Mouse (Mus musculus) T-cell, adult 2 months (primary cell): ENCODE results near the gene Plekha6.

Experiments
- DNase-seq: peaks from one replicate; pipeline ENCODE4 v3.0.0; 2022; ENCODE audit warnings: low spot score

Plekha6 gene

DNA sequence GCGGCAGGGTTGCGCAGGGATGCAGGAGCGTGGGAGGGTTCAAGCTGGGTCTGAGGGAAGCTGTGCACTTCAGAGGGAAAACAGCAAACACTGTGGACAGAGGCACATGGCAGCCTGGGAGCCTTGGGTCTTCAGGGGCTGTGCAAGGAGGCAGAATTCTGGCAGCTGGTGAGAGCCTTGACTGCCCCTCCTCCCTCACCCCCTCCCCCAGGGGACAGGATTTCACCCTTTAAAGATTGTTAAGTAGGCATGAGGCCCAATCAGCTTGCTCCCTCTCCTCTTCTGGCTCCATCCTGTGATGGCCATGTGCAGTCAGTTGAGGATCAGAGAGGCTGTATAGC is 51.3 kb downstream of the Plekha6 start:
- no peak for DNase-seq

DNA sequence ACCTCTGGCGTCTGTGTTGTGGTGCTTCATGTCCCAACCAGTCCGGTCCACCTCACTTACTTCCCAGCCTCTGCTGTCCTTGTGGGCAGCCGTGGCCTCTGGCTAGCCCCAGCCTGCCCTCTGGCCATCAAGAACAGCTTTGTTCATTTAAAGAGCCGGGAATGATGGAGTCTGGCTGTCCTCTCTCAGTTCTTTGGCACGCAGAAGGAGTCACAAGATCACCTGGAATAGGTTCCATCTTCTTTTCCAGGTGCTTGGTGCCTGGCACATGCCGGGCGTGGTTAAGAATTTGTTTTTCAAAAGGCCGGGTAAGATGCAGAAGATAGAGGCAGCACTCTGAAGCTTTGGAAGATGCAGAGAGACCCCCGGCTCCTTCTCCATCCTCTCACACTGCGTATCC is 51.7 kb downstream of the Plekha6 start:
- no peak for DNase-seq

DNA sequence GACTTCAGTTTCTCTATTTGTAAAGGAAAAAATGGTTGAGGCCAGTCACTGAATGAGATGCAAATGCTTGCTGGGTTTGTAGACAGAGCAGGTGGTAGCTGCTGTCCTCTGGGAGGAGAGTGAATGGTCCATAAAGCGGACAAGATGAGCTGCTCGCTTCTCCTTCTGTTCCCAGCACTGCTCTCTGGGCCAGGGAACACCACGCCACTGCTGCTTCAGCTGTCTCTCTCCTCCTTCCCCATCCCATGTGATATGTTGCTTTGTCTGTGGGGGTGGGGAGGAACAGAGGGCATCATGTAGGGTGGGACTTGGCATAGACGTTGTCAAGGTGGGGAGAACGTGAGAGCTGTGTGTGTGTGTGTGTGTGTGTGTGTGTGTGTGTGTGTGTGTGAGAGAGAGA is 53.0 kb downstream of the Plekha6 start:
- no peak for DNase-seq

DNA sequence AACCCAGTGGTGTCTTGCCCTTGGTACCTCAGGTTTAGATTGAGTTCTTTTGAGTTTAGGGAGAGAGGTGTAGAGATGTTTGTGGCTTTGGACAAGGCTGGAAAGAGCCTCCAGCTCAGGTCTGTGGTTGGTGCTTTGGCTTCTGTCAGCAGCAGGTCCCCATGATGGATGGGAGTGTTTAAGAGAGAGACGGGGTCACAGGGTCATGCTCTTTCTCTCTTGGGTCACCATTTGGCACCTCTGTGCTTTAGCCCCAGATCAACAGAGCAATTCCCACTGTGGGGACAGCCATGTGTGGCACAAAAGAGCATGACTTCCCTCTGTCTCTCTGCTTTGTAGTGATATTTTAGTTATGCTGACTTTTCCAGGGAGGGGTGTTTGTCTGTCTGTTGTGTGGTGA is 55.1 kb downstream of the Plekha6 start:
- no peak for DNase-seq

DNA sequence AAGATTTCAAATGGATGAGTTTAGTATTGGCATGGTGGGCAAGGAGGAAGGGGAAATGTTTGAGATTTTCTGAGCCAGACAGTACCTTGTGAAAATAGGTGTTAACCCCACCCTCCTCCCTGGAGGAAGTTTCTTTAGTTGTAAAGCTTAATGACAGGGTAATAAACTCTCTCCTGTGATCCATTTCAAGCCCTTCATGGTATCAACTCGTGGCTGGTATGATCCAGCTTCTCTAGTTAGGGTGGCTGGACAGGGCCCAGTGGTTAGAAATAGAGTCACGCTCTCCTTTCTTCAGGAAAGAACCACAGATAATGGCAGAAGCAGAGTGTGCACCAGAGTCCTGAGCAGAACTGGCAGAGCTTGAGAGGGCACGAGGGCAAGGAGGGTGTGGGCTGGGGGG is 57.4 kb downstream of the Plekha6 start:
- no peak for DNase-seq

DNA sequence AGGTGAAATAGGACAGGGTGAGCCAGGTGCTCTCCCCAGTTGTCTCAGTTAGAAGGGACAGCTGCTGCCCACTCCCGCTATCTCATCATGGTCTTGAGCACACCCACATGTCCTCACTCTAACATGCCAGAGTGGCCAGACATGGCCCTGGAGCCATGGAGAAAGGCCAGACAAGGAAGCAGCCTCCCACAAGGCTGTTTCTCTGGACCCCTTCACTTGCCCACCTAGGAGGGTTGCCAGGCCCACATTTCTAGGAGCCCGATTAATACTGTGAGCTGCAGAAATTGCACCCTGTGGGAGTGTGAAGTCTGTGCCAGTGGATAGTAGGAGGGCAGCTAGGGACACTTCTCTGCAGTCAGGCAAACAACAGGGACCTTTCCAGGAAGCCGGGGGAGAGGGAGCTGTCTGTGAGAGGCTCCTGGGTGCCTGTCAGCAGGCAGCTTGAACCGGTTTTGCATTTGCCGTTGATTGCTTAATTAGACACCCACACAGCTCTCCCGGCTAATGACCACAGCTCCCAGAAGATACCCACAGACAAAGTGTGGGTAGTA is 58.5 kb downstream of the Plekha6 start:
- DNase-seq = no peak

DNA sequence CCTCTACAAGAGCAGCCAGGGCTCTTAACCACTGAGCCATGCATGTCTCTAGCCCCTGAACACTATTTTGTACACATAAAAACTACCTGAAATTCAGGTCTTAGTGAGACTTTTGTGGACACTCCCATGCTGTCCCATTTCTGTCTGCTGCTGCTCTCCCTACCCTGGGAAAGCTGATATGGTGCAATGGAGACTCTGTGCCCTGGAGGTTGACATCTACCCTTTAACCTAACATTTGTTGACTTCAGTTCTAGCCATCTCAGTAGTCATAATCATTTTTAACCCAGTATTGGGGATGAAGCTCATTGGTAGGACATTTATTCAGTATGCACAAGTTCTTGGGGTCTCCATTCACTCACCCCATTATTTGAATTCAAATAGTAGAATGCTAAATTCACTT is 60.7 kb downstream of the Plekha6 start:
- DNase-seq = no peak

DNA sequence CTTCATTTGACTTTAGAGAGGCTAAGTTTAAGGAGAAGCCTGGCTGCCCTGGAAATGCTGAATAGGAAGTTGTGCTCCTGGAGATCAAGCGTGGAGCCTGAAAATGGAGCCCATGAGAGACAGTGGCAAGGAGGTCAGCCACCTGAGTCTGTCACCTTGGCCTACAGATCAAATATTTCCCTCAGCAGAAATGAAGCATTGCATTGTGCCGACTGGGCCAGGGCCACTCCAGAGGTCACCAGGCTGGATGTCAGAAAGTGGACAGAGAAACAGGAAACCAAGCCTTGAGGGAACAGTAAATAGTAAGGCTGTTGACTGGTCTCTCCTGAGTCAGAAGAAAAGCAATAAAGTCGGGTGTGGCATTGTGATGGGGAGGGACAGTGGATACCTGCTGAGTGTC is 61.1 kb downstream of the Plekha6 start:
- DNase-seq = no peak

DNA sequence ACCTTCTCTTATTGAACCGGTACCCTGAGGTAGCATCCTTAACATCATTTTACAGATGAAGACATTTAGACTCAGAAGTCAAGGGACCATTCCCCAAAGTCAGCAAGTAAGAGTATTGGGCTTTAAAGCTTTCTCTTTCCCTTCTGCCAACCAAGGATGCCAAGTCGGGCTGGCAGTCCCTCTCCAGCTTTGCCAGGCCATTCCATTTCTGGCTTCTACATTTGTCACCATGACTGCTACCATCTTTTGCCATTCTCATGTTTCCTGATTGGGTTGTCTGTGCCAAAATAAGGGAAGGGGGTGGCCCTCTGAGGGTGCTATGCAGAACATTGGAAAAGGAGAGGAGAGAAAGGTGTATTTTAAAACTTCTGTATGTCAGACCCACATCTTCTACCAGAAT is 61.6 kb downstream of the Plekha6 start:
- DNase-seq = no peak

DNA sequence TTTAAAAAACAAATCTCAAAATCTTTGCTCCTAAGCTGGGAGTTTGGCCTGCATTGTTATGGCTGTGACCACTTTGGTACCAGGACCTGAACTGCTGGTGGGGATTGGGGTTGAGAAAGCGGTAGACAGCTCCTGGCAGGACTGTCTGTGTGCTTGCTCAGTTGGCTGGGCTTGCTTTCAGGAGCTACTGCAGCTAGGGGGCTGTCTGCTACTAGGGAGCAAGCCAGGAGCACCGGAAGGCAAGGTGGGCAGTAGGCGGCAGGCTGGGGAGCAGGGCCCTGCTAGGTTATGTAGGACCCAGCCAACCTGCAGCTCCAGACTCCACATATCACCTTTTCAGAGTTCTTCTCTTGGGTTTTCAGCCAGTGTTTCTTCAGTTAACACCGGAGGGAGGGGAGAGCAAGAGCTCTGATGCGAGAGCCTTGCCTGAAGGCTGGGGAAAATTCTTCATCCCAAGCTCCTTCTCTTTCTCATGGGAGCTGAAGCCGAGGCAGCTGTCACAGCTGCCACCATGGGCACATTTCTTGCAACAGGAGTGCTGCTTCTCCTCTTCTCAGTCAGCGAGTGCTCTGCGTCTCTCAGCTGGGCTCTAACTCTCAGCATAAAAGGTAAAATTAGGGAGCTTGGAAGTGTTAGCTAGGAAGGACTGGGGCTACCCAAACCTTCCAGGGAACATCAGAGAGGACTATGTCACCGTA is 62.1 kb downstream of the Plekha6 start:
- no peak for DNase-seq

DNA sequence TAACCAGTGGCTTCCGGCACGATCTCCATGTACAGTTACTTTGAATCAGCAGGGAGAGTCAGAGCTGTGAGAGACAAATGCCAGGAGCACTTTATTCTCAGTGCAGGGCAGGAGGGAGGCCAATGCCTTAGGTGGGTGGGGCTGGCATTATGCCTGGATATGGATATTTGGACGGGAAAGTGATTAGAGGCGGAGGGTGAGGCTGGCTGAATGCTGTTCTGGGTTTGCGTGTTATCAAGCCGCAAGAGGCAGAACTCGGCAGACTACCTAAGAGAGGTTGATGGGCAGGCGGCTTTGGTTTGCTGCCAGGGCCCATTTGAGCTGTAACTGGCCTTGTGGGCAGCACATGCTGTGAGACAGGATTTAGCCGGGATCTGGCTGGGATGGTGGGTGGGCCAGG is 62.9 kb downstream of the Plekha6 start:
- no peak for DNase-seq

DNA sequence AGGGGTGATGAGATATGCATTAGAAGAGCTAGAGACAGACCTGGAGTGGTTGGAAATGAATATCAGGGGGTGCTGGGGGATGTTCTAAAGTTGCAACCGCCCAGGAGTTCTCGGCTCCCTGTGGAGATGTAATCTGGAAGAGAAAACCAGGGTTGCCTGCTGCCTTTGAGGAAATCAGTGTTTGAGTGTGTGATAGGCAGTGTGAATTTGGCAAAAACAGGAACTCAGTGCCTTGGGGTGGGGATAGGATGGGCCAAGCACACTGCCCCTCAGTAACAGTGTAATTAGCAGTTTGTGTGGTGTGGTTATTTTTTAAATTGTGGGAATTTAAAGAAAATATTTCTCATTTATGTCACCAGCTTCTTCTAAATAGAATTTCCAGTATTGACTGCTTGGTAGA is 63.4 kb downstream of the Plekha6 start:
- DNase-seq = no peak

DNA sequence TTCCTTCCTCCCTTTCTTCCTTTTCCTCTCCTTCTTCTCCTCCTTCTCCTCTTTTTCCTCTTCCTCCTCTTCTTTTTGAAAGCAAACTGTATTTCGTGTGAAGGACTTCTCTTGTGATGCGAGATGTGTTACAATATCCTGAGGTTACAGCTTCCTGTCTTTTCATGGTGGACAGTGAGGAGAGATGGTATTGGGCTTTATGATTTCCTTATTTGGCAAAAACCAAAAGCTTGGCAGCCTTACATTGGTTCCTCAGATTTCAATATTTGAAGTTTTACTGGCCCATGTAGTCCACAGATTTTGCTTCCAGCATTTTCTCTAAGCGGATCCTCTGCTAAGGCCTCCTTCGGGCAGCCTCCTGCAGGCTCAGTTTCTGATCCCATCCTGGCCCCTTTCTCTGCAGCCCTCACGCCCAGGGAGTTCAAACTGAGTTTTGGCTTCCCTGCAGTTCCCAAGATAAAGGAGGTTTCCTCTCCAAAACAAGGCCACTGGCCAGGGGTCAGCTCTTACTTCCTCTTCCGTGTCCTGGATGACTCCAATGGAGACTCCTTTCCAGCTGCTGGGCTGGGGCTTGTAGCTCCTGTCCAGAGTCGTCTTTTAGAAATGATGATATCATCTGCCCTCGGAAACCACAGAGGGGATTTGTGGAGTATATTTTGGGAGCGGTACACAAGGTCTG is 64.9 kb downstream of the Plekha6 start:
- DNase-seq = no peak

DNA sequence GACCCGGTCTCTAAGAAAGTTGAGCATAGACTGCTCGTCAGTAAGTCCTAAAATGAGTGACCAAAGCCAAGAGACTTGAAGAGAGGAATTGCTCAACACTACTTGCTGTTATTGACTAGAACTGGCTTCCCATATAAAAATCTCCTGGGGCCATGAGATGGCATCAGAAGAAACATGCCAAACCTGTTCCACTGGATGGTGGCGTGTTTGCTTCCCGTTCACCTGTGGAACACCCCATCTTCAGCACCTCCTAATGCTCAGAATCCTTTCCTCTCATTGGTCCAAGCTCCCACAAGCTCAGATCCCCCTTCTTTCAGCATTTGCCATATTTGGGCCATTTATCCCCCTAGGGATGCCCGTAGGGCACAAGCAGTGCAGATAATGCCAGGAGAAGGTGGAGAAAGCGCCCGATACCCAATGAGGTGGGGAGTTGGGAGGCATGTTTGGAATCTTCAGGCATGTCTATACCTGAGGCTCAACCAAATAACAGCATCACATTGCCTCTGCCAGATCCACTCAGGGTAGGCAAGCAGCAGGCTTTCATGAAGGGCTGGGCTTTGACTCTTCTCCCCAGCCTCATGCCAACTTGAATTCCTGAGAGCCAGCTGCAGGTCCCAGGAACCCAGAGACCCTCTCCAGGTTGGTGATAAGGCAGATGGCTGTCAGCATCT is 67.6 kb downstream of the Plekha6 start:
- DNase-seq = no peak

DNA sequence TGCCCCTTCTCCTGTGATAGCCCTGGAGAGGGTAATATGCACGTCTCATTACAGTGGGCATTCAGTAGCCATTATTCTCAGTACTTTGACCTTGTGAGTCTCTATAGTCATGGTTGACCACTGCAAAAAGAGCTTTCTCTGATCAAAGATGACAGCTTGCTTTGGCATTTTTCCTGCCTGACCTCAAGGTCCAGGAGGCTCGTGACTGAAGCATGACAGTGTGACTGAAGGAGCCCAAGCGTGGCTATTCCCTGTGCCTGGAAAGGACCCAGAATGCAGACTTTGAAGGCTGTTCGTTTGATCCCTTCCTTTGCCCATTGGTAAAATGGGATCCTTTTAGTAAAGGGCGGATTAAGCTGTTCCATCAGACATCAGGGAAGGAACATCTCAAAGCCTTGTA is 71.9 kb downstream of the Plekha6 start:
- DNase-seq = no peak

DNA sequence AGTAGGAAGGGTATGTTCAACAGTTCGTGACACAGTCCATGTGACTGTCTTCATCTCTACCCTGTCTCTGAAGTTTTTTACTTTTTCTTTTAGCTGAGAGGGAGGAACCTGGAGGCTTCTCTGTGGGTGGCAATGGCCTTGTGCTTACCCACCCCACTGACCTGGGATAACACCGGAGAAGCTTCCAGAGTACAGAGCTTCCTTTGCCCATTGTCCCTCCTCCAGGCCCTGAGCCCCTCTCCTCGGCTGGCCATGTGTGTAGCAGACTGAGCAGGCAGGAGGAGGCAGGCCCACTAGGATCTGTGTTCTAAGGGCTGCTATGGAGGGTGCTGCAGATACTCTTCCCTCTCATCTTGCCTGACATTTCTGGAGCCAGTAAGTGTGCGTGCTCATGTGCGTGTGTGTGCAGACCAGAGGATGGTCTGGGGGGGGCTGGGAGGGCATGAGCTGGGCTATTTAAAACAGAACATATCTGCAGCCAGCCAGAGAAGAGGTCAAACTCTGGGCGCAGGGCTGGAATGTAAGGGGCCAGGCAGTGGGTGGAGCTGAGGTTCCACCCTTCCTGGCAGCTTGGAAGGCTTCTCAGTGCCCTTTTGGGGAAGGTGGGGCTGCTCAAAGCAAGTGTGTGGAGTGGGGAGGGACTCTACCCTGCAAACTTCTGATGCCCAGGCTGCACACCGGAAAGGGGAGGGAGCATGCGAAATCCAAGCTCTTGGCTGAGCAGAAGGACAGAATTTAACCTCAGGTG is 72.9 kb downstream of the Plekha6 start:
- peak; percentile 24 for DNase-seq

DNA sequence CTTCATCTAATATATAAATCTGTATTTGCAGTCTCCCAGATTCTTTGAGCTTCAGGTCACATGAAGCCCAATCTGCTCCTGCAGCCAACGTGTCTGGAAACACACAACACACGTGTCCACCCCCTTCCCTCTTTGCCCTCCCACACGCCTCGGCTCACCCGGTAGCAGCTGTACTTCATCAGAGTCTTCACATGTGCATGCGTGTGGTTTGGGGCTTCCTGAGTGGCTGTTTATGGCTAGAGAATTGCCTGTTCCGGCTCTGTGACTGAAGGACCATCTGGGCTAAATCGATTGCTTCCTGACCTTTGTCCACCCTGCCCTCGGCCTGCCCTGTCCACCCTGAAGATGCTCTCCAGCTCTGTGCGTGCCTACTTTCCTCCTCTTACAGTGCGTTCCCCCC is 73.7 kb downstream of the Plekha6 start:
- peak; percentile 72 for DNase-seq

DNA sequence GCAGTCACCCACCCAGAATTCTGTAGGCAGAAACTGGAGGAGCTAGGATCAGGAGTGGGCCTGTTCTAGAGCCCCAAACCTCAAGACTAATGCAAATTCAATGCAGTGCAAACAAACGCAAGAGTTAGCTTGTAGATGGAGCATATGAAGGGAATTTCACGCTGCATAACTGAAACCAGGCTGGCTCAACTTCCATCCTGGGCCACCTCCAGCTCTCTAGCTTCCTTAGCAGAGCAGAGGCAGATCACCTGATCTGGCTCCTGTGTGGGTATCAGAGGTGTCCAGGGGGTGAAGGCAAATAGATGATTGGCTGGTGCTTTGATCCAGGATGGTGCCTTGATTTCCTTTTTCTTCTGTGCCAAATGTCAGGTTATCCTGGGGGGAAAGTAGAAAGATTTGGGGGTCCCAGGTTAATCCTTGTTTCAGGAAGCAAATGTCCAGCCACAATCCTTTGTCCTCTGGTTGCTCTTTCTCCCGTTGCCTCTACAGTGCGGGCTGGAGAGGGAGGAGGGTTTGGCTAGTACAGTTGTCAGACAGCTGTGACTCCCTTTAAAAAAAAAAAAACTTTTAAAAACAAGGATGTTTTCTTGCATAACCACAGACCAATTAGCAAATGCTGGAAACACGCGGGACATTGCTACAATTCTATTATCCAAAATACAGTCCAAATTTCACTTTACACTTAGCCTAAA is 75.3 kb downstream of the Plekha6 start:
- no peak for DNase-seq

DNA sequence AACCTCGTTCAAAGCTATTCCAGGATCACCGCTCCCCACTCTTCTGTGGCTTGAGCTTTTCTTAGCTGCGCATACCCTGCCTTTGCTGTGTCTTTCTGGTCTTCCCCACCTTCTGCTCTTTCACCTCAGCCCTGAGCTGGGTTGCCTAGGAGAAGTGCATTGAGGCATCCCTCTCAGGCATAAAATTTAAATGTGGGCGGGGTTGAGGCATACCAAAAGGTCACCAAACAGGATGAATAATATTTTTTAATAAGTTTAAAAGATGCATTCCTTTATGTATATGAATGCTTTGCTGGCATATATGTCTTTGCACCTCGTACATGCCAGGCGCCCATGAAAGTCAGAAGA is 75.8 kb downstream of the Plekha6 start:
- no peak for DNase-seq

DNA sequence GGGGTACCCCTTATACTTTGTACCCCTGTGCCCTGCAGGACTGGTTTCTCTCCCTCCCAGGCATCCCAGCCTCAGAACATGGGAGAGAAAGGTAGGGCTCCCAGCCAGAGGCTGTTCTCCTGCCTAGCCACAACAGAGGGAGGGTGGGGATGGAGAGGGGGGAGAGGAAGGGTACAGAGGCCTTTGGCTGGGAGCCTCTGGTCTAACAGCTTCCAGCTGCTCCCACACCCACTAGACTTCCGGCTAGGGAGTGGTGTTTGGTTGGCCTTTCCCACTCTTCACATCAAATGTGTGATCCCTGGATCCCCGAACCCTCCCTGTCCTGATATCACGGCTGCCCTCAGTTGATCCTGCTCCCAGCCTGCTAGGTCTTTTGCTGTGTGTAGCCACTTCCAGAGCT is 76.9 kb downstream of the Plekha6 start:
- no peak for DNase-seq

DNA sequence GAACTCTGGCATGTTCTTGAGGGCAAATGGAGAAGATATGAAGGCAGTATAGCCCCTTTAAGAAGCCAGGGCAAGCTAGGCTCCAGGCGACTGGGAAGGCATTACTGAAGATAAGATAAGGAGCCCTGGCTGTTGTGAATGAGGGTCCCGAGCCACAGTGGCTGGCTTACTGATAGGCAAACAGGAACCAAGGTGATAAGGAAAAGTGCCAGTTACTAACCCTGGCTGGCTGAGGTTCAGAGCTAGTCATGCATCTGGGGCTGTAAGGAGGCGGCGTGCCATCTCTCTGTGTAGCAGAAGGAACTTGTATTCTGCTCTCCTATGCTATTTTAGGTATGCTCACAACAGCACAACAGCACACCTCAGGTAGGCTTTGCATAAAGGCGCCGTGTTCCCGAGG is 80.7 kb downstream of the Plekha6 start:
- no peak for DNase-seq
